Mouse (Mus musculus) MEL (cell line): Measurements from ENCODE around the gene Zfp260. TPM values are rescaled to one million over a fixed set of nuclear protein-coding genes. Genes with fewer than 3 reads are reported as not detected.

Experiments
- DNase-seq: peaks from one replicate; pipeline ENCODE4 v3.0.0; 2011; ENCODE audit warnings: low read depth, low spot score
- H3K27ac ChIP-seq: 2 replicates; pipeline ENCODE4 v1.5.1; 2012; ENCODE audit warnings: low read depth, mild to moderate bottlenecking, control low read depth, low read length, moderate library complexity; ENCODE audit not compliant: control insufficient read depth
- H3K27me3 ChIP-seq, 2 experiments: fragments of 150-350 bp in 1 of 2; sonication (generic) in 1 of 2; 2 replicates each; pipeline ENCODE4 v1.6.1; 2012; ENCODE audit warnings: low read length in 2 of 2, mild to moderate bottlenecking in 2 of 2, improper control_type of control experiment in 1 of 2, moderate library complexity in 1 of 2; ENCODE audit not compliant: insufficient read depth in 2 of 2, control insufficient read depth in 1 of 2
- H3K36me3 ChIP-seq, 2 experiments: 2 replicates each; pipeline ENCODE4 v1.6.1; 2012 to 2014; ENCODE audit warnings: low read length in 2 of 2, improper control_type of control experiment in 1 of 2, inconsistent platforms in 1 of 2, mild to moderate bottlenecking in 1 of 2; ENCODE audit not compliant: insufficient read depth in 2 of 2, control insufficient read depth in 1 of 2
- H3K4me1 ChIP-seq, 2 experiments: fragments of 150-350 bp in 1 of 2; sonication (generic) in 1 of 2; 2 replicates each; pipeline ENCODE4 v1.6.1; 2012; ENCODE audit warnings: low read length in 2 of 2, improper control_type of control experiment in 1 of 2, mild to moderate bottlenecking in 1 of 2; ENCODE audit not compliant: insufficient read depth in 2 of 2, control insufficient read depth in 1 of 2
- H3K4me3 ChIP-seq, 2 experiments: fragments of 150-350 bp in 1 of 2; sonication (generic) in 1 of 2; 2 replicates each; pipeline ENCODE4 v1.5.1; 2012; ENCODE audit warnings: low read depth in 2 of 2, low read length in 2 of 2, mild to moderate bottlenecking in 2 of 2, moderate library complexity in 2 of 2, control low read depth in 1 of 2, improper control_type of control experiment in 1 of 2; ENCODE audit not compliant: control insufficient read depth in 1 of 2, insufficient read depth in 1 of 2
- H3K79me2 ChIP-seq: 2 replicates; pipeline ENCODE4 v1.6.1; 2012; ENCODE audit warnings: mild to moderate bottlenecking, low read length, moderate library complexity; ENCODE audit not compliant: control insufficient read depth, poor library complexity, insufficient read depth
- H3K9ac ChIP-seq: 2 replicates; pipeline ENCODE4 v1.6.1; 2012; ENCODE audit warnings: low read depth, mild to moderate bottlenecking, control low read depth, low read length, moderate library complexity; ENCODE audit not compliant: control insufficient read depth, poor library complexity, severe bottlenecking
- H3K9me3 ChIP-seq: fragments of 150-350 bp; sonication (generic); replicated peaks from 2 replicates; pipeline ENCODE4 v1.6.1; 2012; ENCODE audit warnings: mild to moderate bottlenecking, low read length, improper control_type of control experiment, moderate library complexity; ENCODE audit not compliant: insufficient read depth
- BHLHE40 ChIP-seq: IDR thresholded peaks from 2 replicates; pipeline ENCODE4 v1.6.1; 2012; ENCODE audit warnings: low read depth, mild to moderate bottlenecking, inconsistent platforms, low read length, improper control_type of control experiment, borderline replicate concordance
- CHD2 ChIP-seq: IDR thresholded peaks from 2 replicates; pipeline ENCODE4 v1.6.1; 2011; ENCODE audit warnings: low read length, improper control_type of control experiment
- E2F4 ChIP-seq: IDR thresholded peaks from 2 replicates; pipeline ENCODE4 v1.6.1; 2011; ENCODE audit warnings: low read depth, low read length, improper control_type of control experiment, borderline replicate concordance
- ELF1 ChIP-seq: IDR thresholded peaks from 2 replicates; pipeline ENCODE4 v1.6.1; 2014; ENCODE audit warnings: low read depth, mild to moderate bottlenecking, inconsistent platforms, low read length, improper control_type of control experiment, moderate library complexity
- GABPA ChIP-seq: IDR thresholded peaks from 2 replicates; pipeline ENCODE4 v1.6.1; 2012; ENCODE audit warnings: low read depth, mild to moderate bottlenecking, inconsistent platforms, low read length, improper control_type of control experiment, moderate library complexity
- GATA1 ChIP-seq: IDR thresholded peaks from 2 replicates; pipeline ENCODE4 v1.6.1; 2011; ENCODE audit warnings: low read depth, low read length, improper control_type of control experiment
- HCFC1 ChIP-seq: IDR thresholded peaks from 2 replicates; pipeline ENCODE4 v1.6.1; 2012; ENCODE audit warnings: low read depth, mild to moderate bottlenecking, inconsistent platforms, low read length, improper control_type of control experiment, moderate library complexity
- MAX ChIP-seq: IDR thresholded peaks from 2 replicates; pipeline ENCODE4 v1.6.1; 2011; ENCODE audit warnings: low read length, improper control_type of control experiment
- MAZ ChIP-seq: IDR thresholded peaks from 2 replicates; pipeline ENCODE4 v1.6.1; 2012; ENCODE audit warnings: low read depth, mild to moderate bottlenecking, inconsistent platforms, low read length, improper control_type of control experiment
- MEF2A ChIP-seq: IDR thresholded peaks from 2 replicates; pipeline ENCODE4 v1.6.1; 2014; ENCODE audit warnings: low read depth, mild to moderate bottlenecking, inconsistent platforms, low read length, improper control_type of control experiment; ENCODE audit not compliant: poor library complexity, insufficient replicate concordance, severe bottlenecking; ENCODE audit errors: extremely low read depth
- MXI1 ChIP-seq: IDR thresholded peaks from 2 replicates; pipeline ENCODE4 v1.6.1; 2011; ENCODE audit warnings: mild to moderate bottlenecking, low read depth, low read length, improper control_type of control experiment
- MYB ChIP-seq: IDR thresholded peaks from 2 replicates; pipeline ENCODE4 v1.6.1; 2011; ENCODE audit warnings: mild to moderate bottlenecking, low read depth, low read length, improper control_type of control experiment
- MYC ChIP-seq: IDR thresholded peaks from 2 replicates; pipeline ENCODE4 v1.6.1; 2011; ENCODE audit warnings: low read depth, mild to moderate bottlenecking, low read length, improper control_type of control experiment, moderate library complexity
- NELFE ChIP-seq: IDR thresholded peaks from 2 replicates; pipeline ENCODE4 v1.6.1; 2011; ENCODE audit warnings: low read depth, low read length, improper control_type of control experiment
- NRF1 ChIP-seq: IDR thresholded peaks from 2 replicates; pipeline ENCODE4 v1.6.1; 2014; ENCODE audit warnings: low read depth, mild to moderate bottlenecking, inconsistent platforms, low read length, improper control_type of control experiment, moderate library complexity; ENCODE audit not compliant: poor library complexity, insufficient read depth, severe bottlenecking
- POLR2A ChIP-seq, 2 experiments: IDR thresholded peaks; 2 replicates each; pipeline ENCODE4 v1.6.1; 2011 to 2012; ENCODE audit warnings: low read length in 2 of 2, mild to moderate bottlenecking in 2 of 2, control low read depth in 1 of 2, improper control_type of control experiment in 1 of 2, low read depth in 1 of 2, moderate library complexity in 1 of 2; ENCODE audit not compliant: control insufficient read depth in 1 of 2, insufficient read depth in 1 of 2, poor library complexity in 1 of 2
- POLR2AphosphoS2 ChIP-seq: IDR thresholded peaks from 2 replicates; pipeline ENCODE4 v1.6.1; 2011; ENCODE audit warnings: low read length, improper control_type of control experiment
- SIN3A ChIP-seq: IDR thresholded peaks from 2 replicates; pipeline ENCODE4 v1.6.1; 2012; ENCODE audit warnings: low read length, improper control_type of control experiment, inconsistent platforms
- TAL1 ChIP-seq: IDR thresholded peaks from 2 replicates; pipeline ENCODE4 v1.6.1; 2012; ENCODE audit warnings: mild to moderate bottlenecking, inconsistent platforms, low read length, moderate library complexity, mixed read lengths
- TBP ChIP-seq: IDR thresholded peaks from 2 replicates; pipeline ENCODE4 v1.8.0; 2011; ENCODE audit warnings: low read depth, low read length, improper control_type of control experiment
- USF2 ChIP-seq, 2 experiments: IDR thresholded peaks; 2 replicates each; pipeline ENCODE4 v1.6.1; 2011 to 2012; ENCODE audit warnings: improper control_type of control experiment in 2 of 2, low read length in 2 of 2, borderline replicate concordance in 1 of 2, inconsistent platforms in 1 of 2, low read depth in 1 of 2, mild to moderate bottlenecking in 1 of 2; ENCODE audit not compliant: insufficient read depth in 1 of 2
- ZC3H11A ChIP-seq: IDR thresholded peaks from 2 replicates; pipeline ENCODE4 v1.6.1; 2012; ENCODE audit warnings: low read depth, mild to moderate bottlenecking, inconsistent platforms, low read length, improper control_type of control experiment
- ZMIZ1 ChIP-seq: IDR thresholded peaks from 2 replicates; pipeline ENCODE4 v1.6.1; 2012; ENCODE audit warnings: low read depth, mild to moderate bottlenecking, inconsistent platforms, low read length, improper control_type of control experiment, moderate library complexity
- polyA plus RNA-seq, 2 experiments: library from polyadenylated mRNA; stranded (reverse) in 1 of 2; unstranded in 1 of 2; fragments of >175 nt in 1 of 2; fragments of >200 nt in 1 of 2; gene quantifications; 2 replicates each; pipeline versions ENCODE4 v1.2.1 to v1.2.4; 2012; ENCODE audit warnings: low replicate concordance in 2 of 2, low read depth in 1 of 2; ENCODE audit not compliant: insufficient read length in 2 of 2, insufficient read depth in 1 of 2, missing spikeins in 1 of 2
- total RNA-seq: library from RNA; depleted of rRNA; stranded (reverse); fragments of 300-350 nt; gene quantifications from 2 replicates; pipeline ENCODE4 v1.2.3, GENCODE M21; 2012

Gene Zfp260
- total and polyA plus RNA-seq, 3 experiments, result 4.8 to 5.5 TPM; not detected in 1

DNA sequence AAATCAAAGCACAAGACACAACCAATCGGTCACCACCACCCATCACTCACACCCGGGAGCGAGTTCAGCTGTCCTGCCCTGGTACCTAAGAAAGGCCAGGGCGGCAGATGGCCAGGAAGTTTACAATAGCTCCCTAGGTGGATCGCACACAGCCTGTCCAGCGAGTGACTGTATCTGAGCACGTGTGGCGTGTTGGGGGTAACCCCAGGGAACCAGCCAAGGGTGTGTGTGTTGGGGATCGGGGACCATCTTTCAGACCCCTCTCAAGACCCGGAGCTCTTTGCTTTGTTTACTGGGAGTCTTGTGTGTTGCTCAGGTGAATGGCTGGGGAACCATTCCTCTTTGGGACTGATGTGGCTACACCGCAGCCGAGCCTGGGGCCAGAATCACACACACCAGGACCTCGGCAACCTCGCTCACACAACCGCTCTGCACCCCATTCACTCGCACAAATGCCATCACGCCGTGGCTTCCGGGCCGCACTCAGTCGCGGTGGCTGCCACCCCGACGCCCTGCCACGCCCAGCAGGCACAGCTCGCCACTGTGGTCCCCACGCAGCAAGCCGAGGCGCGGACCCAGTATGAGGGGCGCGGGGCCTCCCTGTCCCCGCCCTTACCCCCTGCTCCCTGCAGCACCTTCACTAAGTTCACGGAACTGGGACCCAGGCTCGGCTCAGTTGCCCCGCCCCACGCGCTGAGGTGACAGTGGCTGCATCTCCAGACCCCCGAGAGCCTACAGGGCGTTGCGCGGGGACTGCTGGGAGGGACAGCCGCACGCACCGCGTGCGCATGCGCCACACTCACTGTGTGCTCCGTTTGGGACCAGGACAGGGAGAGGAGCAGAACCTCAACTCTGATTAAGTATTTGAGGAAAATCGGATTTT, 22.2 kb upstream of the Zfp260 start, which contains the start of gene Zfp82:
Zfp82 (minus strand) TSS at position 755 of the 883 bp plus-strand sequence.
- Histone ChIP-seq H3K4me1 (no peaks in the 10 kb centered on the region), H3K27me3 (no peaks in the 10 kb centered on the region), H3K27ac (peak within 1 kb of the TSS; percentile 3; the same call in 1 of the 2 replicates)
- peak; percentile 95 for DNase-seq
- TF ChIP-seq MXI1 (peak; percentile 70), HCFC1 (peak; percentile 72), ELF1 (peak; percentile 28; the same call in 1 of the 2 replicates), POLR2AphosphoS2 (peak; percentile 69; the same call in 1 of the 2 replicates), MYC (peak; percentile 52; the same call in 1 of the 2 replicates), SIN3A (peak; percentile 48), GABPA (no peak), GATA1 (no peak), ZC3H11A (no peak), TBP (peak; percentile 70; the same call in 1 of the 2 replicates), MAX (peak; percentile 25; the same call in 1 of the 2 replicates), CHD2 (no peak), MAZ (0 out of 2 replicates have a peak, but pooled peaks have one; percentile 74), NRF1 (peak; percentile 87), USF2 (IDR thresholded peaks at IDR 0.05; ENCODE audit: borderline replicate concordance in 1 of 2, insufficient read depth in 1 of 2, low read depth in 1 of 2, low read length in 2 of 2) (no peak), POLR2A (IDR thresholded peaks at IDR 0.05; ENCODE audit: control insufficient read depth in 1 of 2, insufficient read depth in 1 of 2, low read depth in 1 of 2, low read length in 2 of 2, poor library complexity in 1 of 2) (peak; percentile 42 to 75), ZMIZ1 (peak; percentile 75), NELFE (peak; percentile 76), MYB (no peak), MEF2A (no peak), BHLHE40 (no peak), E2F4 (no peak), TAL1 (no peak)
- TF ChIP-seq, all 39 proteins: peak for 13
- Histone ChIP-seq H3K79me2 (no peaks in the 10 kb centered on the region; the same call in 1 of the 2 replicates), H3K9me3 (no peaks in the 10 kb centered on the region), H3K4me3 (peak within 1 kb of the TSS; percentile 70 to 88), H3K36me3 (no peaks in the 10 kb centered on the region), H3K9ac (peak within 1 kb of the TSS; percentile 57)
